Mouse (Mus musculus): ENCODE data around the gene Gm10160. TPM values are rescaled to one million over a fixed set of nuclear protein-coding genes. Genes with fewer than 3 reads are reported as not detected.

The Gm10160 gene
- not detected for polyA plus RNA-seq (2014; fragmentation: Illumina TruSeq; extraction: RNeasy Lipid Tissue Mini Kit (QIAGEN cat#74804); ENCODE audit: low read depth, low replicate concordance)

DNA sequence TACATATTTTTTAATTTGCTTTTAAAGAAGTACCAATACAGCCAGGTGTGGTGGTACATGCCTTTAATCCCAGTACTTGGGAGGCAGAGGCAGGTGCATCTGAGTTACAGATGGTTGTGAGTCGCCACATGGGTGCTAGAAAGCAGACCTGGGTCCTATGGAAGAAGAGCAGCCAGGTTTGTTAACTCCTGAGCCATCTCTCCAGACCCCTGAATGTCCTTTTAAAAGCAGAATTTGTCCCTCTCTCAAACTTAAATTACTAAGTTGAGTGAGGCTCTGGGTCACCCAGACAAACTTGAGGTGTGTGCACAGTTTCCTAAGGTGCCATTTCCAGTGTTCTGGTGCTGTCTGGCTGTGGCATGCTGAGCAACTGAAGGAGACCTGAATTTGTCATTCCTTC lies at the start of gene Gm10160:
Gene Gm10160 (minus strand): TSS at position 101 of the 400 bp plus-strand sequence.

DNA sequence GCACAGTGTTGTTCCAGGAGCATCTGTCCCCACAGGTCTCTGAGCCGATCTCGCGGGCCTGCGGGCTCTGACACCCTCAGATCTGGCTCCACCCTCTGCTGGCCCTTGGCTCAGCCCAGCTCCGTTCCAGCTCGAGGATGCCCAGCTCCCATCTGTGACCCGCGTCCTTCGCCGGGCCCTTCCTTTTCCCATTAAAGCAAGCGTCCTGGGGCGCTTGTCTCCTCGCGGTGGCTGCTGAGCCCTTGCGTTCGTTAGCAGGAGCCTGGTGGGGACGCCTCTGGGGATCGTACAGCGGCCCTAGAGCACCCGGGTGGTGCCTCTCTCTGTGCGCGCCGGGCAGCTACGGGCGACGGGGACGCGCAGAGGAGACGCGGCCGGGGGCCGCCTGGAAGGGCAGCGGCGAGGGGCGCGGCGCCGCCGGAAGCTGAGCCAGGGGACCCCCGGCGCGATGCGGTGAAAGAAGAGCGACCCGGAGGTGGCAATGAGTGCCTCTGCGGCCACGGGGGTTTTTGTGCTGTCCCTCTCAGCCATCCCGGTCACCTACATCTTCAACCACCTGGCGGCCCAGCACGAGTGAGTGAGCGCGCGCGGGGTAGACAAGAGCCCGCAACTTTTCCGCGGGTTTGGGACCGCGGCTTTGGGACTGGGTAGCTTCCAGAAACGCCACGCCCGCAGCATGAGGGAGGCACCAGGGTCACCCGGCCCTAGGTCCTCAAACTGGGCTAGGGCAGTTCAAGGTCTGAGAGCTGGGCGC lies 3.6 kb upstream of the Gm10160 start, which contains the start of gene Tm6sf1:
Gene Tm6sf1 (plus strand): TSS at position 34 of the 754 bp plus-strand sequence.

DNA sequence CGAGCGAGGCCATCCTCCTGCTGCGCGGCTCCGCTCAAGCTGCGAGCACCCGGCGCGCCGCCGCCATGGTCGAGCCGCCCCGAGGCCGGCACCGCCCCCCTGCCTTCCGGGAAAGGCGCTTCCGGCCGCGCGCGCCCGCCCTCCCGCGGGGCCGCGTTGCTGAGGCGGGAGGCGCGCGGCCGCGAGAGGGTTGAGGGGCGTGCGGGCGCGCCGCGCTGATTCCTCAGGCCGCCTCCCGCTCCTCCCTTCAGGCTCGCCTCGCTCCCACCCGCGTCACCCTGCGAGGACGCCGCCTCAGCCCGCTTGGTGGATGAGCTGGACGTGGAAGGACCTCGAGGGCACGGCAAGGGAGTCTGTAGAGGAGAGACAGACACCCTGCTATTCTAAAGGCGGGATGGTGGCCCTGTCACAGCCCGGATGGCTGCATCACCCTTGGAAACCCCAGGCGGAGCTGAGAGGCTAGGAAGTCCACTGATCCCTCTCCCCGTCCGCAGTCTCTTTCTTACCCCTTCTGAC lies 26.2 kb downstream of the Gm10160 start, which contains the start of gene Btbd1:
Gene Btbd1 (minus strand): TSS at position 53 of the 516 bp plus-strand sequence.

Other genes starting within 250 kb of the Gm10160 start
- 15.6 TPM for gene Homer2, start 148.3 kb downstream of the Gm10160 start, polyA plus RNA-seq (2014; fragmentation: Illumina TruSeq; extraction: RNeasy Lipid Tissue Mini Kit (QIAGEN cat#74804); ENCODE audit: low read depth, low replicate concordance)
- gene Ramac, start 92.9 kb downstream of the Gm10160 start, polyA plus RNA-seq (2014; fragmentation: Illumina TruSeq; extraction: RNeasy Lipid Tissue Mini Kit (QIAGEN cat#74804); ENCODE audit: low read depth, low replicate concordance) = 266 TPM
- gene 3110040N11Rik, start 66.3 kb downstream of the Gm10160 start, polyA plus RNA-seq (2014; fragmentation: Illumina TruSeq; extraction: RNeasy Lipid Tissue Mini Kit (QIAGEN cat#74804); ENCODE audit: low read depth, low replicate concordance) = 5.6 TPM
- gene Btbd1, start 26.4 kb downstream of the Gm10160 start, polyA plus RNA-seq (2014; fragmentation: Illumina TruSeq; extraction: RNeasy Lipid Tissue Mini Kit (QIAGEN cat#74804); ENCODE audit: low read depth, low replicate concordance) = 276 TPM
- 18.3 TPM for gene Tm6sf1, start 3.2 kb upstream of the Gm10160 start, polyA plus RNA-seq (2014; fragmentation: Illumina TruSeq; extraction: RNeasy Lipid Tissue Mini Kit (QIAGEN cat#74804); ENCODE audit: low read depth, low replicate concordance)
- gene Hdgfl3, start 78.7 kb upstream of the Gm10160 start, polyA plus RNA-seq (2014; fragmentation: Illumina TruSeq; extraction: RNeasy Lipid Tissue Mini Kit (QIAGEN cat#74804); ENCODE audit: low read depth, low replicate concordance) = 19.0 TPM
- 0.44 TPM for gene Bnc1, start 136.5 kb upstream of the Gm10160 start, polyA plus RNA-seq (2014; fragmentation: Illumina TruSeq; extraction: RNeasy Lipid Tissue Mini Kit (QIAGEN cat#74804); ENCODE audit: low read depth, low replicate concordance)